Mouse (Mus musculus): Measurements from ENCODE around the gene Ap2a2. TPM values are rescaled to one million over a fixed set of nuclear protein-coding genes. Genes with fewer than 3 reads are reported as not detected.
A peak's percentile ranks its signal among the peaks of the same experiment; 100 is the strongest.
"Not testable (repeated sequence)": the region's sequence is repeated elsewhere in the genome, so short reads cannot be mapped to it uniquely, and the experiment has no call there.

The Ap2a2 gene
- total RNA-seq, 2 experiments from 2014 or later: 51.7 to 56.6 TPM

GRCm38 (mm10) chr7:141559726-141560325 lies 2.1 kb upstream of the Ap2a2 start:
- DNase-seq (ENCODE audit: low spot score): no peak

GRCm38 (mm10) chr7:141560471-141560870 lies 1.5 kb upstream of the Ap2a2 start:
- DNase-seq (ENCODE audit: low spot score): no peak

- DNase-seq (ENCODE audit: low spot score): no peak
These were observed 463 bp downstream of the Ap2a2 start for GRCm38 (mm10) chr7:141562421-141562851.

- DNase-seq (ENCODE audit: low spot score): peak; percentile 74
These were observed 967 bp downstream of the Ap2a2 start for GRCm38 (mm10) chr7:141562852-141563427.

- no peak for DNase-seq (ENCODE audit: low spot score)
These were observed 2.6 kb downstream of the Ap2a2 start for GRCm38 (mm10) chr7:141564561-141564960.

GRCm38 (mm10) chr7:141566587-141566986 lies 4.6 kb downstream of the Ap2a2 start:
- DNase-seq (ENCODE audit: low spot score): no peak

- no peak for DNase-seq (ENCODE audit: low spot score)
These were observed 7.4 kb downstream of the Ap2a2 start for GRCm38 (mm10) chr7:141569283-141569803.

- DNase-seq (ENCODE audit: low spot score): no peak
These were observed 7.9 kb downstream of the Ap2a2 start for GRCm38 (mm10) chr7:141569916-141570315.

- no peak for DNase-seq (ENCODE audit: low spot score)
These were observed 8.8 kb downstream of the Ap2a2 start for GRCm38 (mm10) chr7:141570625-141571295.

GRCm38 (mm10) chr7:141574041-141574440 lies 12.1 kb downstream of the Ap2a2 start:
- no peak for DNase-seq (ENCODE audit: low spot score)

- no peak for DNase-seq (ENCODE audit: low spot score)
These were observed 13.5 kb downstream of the Ap2a2 start for GRCm38 (mm10) chr7:141575481-141575880.

GRCm38 (mm10) chr7:141577801-141578200 lies 15.8 kb downstream of the Ap2a2 start:
- no peak for DNase-seq (ENCODE audit: low spot score)

GRCm38 (mm10) chr7:141578511-141578910 lies 16.5 kb downstream of the Ap2a2 start:
- no peak for DNase-seq (ENCODE audit: low spot score)

GRCm38 (mm10) chr7:141578943-141579342 lies 17.0 kb downstream of the Ap2a2 start:
- DNase-seq (ENCODE audit: low spot score): no peak

GRCm38 (mm10) chr7:141581323-141581722 lies 19.4 kb downstream of the Ap2a2 start:
- no peak for DNase-seq (ENCODE audit: low spot score)

GRCm38 (mm10) chr7:141584048-141584841 lies 22.3 kb downstream of the Ap2a2 start:
- DNase-seq (ENCODE audit: low spot score): no peak

GRCm38 (mm10) chr7:141585288-141585687 lies 23.3 kb downstream of the Ap2a2 start:
- DNase-seq (ENCODE audit: low spot score): no peak

GRCm38 (mm10) chr7:141585881-141586280 lies 23.9 kb downstream of the Ap2a2 start:
- no peak for DNase-seq (ENCODE audit: low spot score)

- no peak for DNase-seq (ENCODE audit: low spot score)
These were observed 26.9 kb downstream of the Ap2a2 start for GRCm38 (mm10) chr7:141588890-141589289.

GRCm38 (mm10) chr7:141590249-141590648 lies 28.3 kb downstream of the Ap2a2 start:
- DNase-seq (ENCODE audit: low spot score): not testable (repeated sequence)

- DNase-seq (ENCODE audit: low spot score): no peak
These were observed 29.0 kb downstream of the Ap2a2 start for GRCm38 (mm10) chr7:141590959-141591358.

- no peak for DNase-seq (ENCODE audit: low spot score)
These were observed 30.1 kb downstream of the Ap2a2 start for GRCm38 (mm10) chr7:141592096-141592495.

All from gastrocnemius, adult 18-20 months (tissue).